Mouse (Mus musculus) stomach, embryonic 14.5 days (tissue): ENCODE measurements around the gene Saa4. TPM values are rescaled to one million over a fixed set of nuclear protein-coding genes. Genes with fewer than 3 reads are reported as not detected.

Experiments
- ATAC-seq: fragments of 200-750 bp; cut with Nextera tagmentation; 2 replicates; pipeline ENCODE4 v1.8.0; 2017; ENCODE audit warnings: low read depth, moderate TSS enrichment; ENCODE audit not compliant: insufficient number of reproducible peaks, insufficient read depth, low FRiP score
- H3K27ac ChIP-seq: fragments of 300-500 bp; sonication (generic); 2 replicates; pipeline ENCODE4 v1.5.1; 2014; ENCODE audit warnings: mild to moderate bottlenecking, low read length, moderate library complexity, mixed read lengths
- H3K27me3 ChIP-seq: fragments of 300-500 bp; sonication (generic); 2 replicates; pipeline ENCODE4 v1.6.1; 2014; ENCODE audit warnings: low read length, control low read depth, mixed read lengths; ENCODE audit not compliant: control insufficient read depth, insufficient read depth
- H3K36me3 ChIP-seq: fragments of 300-500 bp; sonication (generic); 2 replicates; pipeline ENCODE4 v1.6.1; 2014; ENCODE audit warnings: mild to moderate bottlenecking, control low read depth, low read length, moderate library complexity, mixed read lengths; ENCODE audit not compliant: control insufficient read depth, insufficient read depth
- H3K4me1 ChIP-seq: fragments of 300-500 bp; sonication (generic); 2 replicates; pipeline ENCODE4 v1.6.1; 2014; ENCODE audit warnings: low read length, control low read depth, mixed read lengths; ENCODE audit not compliant: control insufficient read depth, insufficient read depth
- H3K4me2 ChIP-seq: fragments of 300-500 bp; sonication (generic); replicated peaks from 2 replicates; pipeline ENCODE4 v1.6.1; 2014; ENCODE audit warnings: low read depth, low read length, control low read depth
- H3K4me3 ChIP-seq: fragments of 300-500 bp; sonication (generic); 2 replicates; pipeline ENCODE4 v1.5.1; 2014; ENCODE audit warnings: low read depth, low read length, control low read depth
- H3K9ac ChIP-seq: fragments of 300-500 bp; sonication (generic); replicated peaks from 2 replicates; pipeline ENCODE4 v1.6.1; 2014; ENCODE audit warnings: low read depth, mild to moderate bottlenecking, control low read depth, low read length, moderate library complexity, mixed read lengths
- H3K9me3 ChIP-seq: fragments of 300-500 bp; sonication (generic); 2 replicates; pipeline ENCODE4 v1.6.1; 2016; ENCODE audit warnings: low read depth, low read length, control low read depth; ENCODE audit not compliant: control insufficient read depth
- WGBS: fragments of 180-500 bp; shearing (Covaris S2); extraction: QIAGEN DNeasy Blood & Tissue Kit; methylation state at CpG from one replicate; pipeline ENCODE4 v1.1.7; 2014; 5-methylcytosine and 5-hydroxymethylcytosine counted together
- polyA plus RNA-seq: library from polyadenylated mRNA; unstranded; fragments of >200 nt; fragmentation: Nextera tagmentation; extraction: Ambion mirVana; gene quantifications from 2 replicates; pipeline ENCODE4 v1.2.1, GENCODE M21; 2014

Saa4 gene
- polyA plus RNA-seq, 1 experiment from 2014 or later = not detected

- no peak overlapping the region for H3K9ac ChIP-seq
- no peak for ATAC-seq
- no peak overlapping the region for H3K4me3 ChIP-seq
Measured at GRCm38 (mm10) chr7:46723354-46723753, 9.0 kb downstream of the Saa4 start.

GRCm38 (mm10) chr7:46720460-46720859 is 11.9 kb downstream of the Saa4 start:
- no peaks in the 10 kb centered on the region for H3K27me3 ChIP-seq
- H3K4me2 ChIP-seq = no peak overlapping the region
- ATAC-seq = no peak
- no peak overlapping the region for H3K27ac ChIP-seq
- no peaks in the 10 kb centered on the region for H3K36me3 ChIP-seq
- no peaks in the 10 kb centered on the region for H3K4me1 ChIP-seq
- 71% methylated on average over 9 of the region's 9 CpGs for WGBS
- no peak overlapping the region for H3K9ac ChIP-seq
- no peak overlapping the region for H3K4me3 ChIP-seq
- H3K9me3 ChIP-seq = no peaks in the 10 kb centered on the region

More at GRCm38 (mm10) chr7:46723354-46723753, 9.0 kb downstream of the Saa4 start:
- no peak overlapping the region for H3K4me2 ChIP-seq
- 94% methylated on average over 6 of the region's 6 CpGs for WGBS
- H3K36me3 ChIP-seq = no peaks in the 10 kb centered on the region
- H3K9me3 ChIP-seq = no peaks in the 10 kb centered on the region
- H3K27me3 ChIP-seq = no peaks in the 10 kb centered on the region
- H3K4me1 ChIP-seq = no peaks in the 10 kb centered on the region
- H3K27ac ChIP-seq = no peak overlapping the region

- H3K4me1 ChIP-seq = no peaks in the 10 kb centered on the region
- H3K36me3 ChIP-seq = no peaks in the 10 kb centered on the region
- no peaks in the 10 kb centered on the region for H3K9me3 ChIP-seq
- no peak overlapping the region for H3K4me3 ChIP-seq
- no peak overlapping the region for H3K4me2 ChIP-seq
- H3K27ac ChIP-seq = no peak overlapping the region
- WGBS = 58% methylated on average over 7 of the region's 7 CpGs
- H3K9ac ChIP-seq = no peak overlapping the region
- 0 out of 2 replicates have a peak, but pooled peaks cover 3% of the 10 kb centered on the region for H3K27me3 ChIP-seq
- ATAC-seq = no peak
Measured at GRCm38 (mm10) chr7:46719526-46719925, 12.9 kb downstream of the Saa4 start.

GRCm38 (mm10) chr7:46718591-46719270 is 13.7 kb downstream of the Saa4 start:
- H3K9me3 ChIP-seq = no peaks in the 10 kb centered on the region
- no peak for ATAC-seq
- H3K4me3 ChIP-seq = no peak overlapping the region
- H3K27me3 ChIP-seq = 0 out of 2 replicates have a peak, but pooled peaks cover 3% of the 10 kb centered on the region
- H3K4me1 ChIP-seq = no peaks in the 10 kb centered on the region
- WGBS = 81% methylated on average over 7 of the region's 7 CpGs
- no peaks in the 10 kb centered on the region for H3K36me3 ChIP-seq
- no peak overlapping the region for H3K9ac ChIP-seq
- H3K27ac ChIP-seq = no peak overlapping the region
- no peak overlapping the region for H3K4me2 ChIP-seq

GRCm38 (mm10) chr7:46716897-46717296 is 15.5 kb downstream of the Saa4 start:
- no peaks in the 10 kb centered on the region for H3K4me1 ChIP-seq
- 40% methylated on average over 5 of the region's 5 CpGs for WGBS
- H3K4me3 ChIP-seq = no peak overlapping the region

GRCm38 (mm10) chr7:46715600-46715999 is 16.8 kb downstream of the Saa4 start, which contains the start of gene Saa3:
TSS of gene Saa3 (minus strand) at chr7:46715700.
- no peak for ATAC-seq
- no peaks in the 10 kb centered on the region for H3K36me3 ChIP-seq
- WGBS = 82% methylated on average over 5 of the region's 5 CpGs

More at GRCm38 (mm10) chr7:46716897-46717296, 15.5 kb downstream of the Saa4 start:
- no peak overlapping the region for H3K9ac ChIP-seq
- H3K27me3 ChIP-seq = 0 out of 2 replicates have a peak, but pooled peaks cover 3% of the 10 kb centered on the region
- H3K4me2 ChIP-seq = no peak overlapping the region
- H3K9me3 ChIP-seq = no peaks in the 10 kb centered on the region
- ATAC-seq = no peak
- no peaks in the 10 kb centered on the region for H3K36me3 ChIP-seq
- no peak overlapping the region for H3K27ac ChIP-seq

GRCm38 (mm10) chr7:46714518-46714917 is 17.9 kb downstream of the Saa4 start:
- no peaks in the 10 kb centered on the region for H3K9me3 ChIP-seq
- 33% methylated on average over 6 of the region's 6 CpGs for WGBS
- H3K36me3 ChIP-seq = no peaks in the 10 kb centered on the region
- ATAC-seq = no peak
- H3K9ac ChIP-seq = no peak overlapping the region
- no peak overlapping the region for H3K4me3 ChIP-seq
- H3K27ac ChIP-seq = no peak overlapping the region
- H3K27me3 ChIP-seq = 0 out of 2 replicates have a peak, but pooled peaks cover 3% of the 10 kb centered on the region
- H3K4me1 ChIP-seq = peaks cover 3% of the 10 kb centered on the region; the same call in 1 of the 2 replicates
- no peak overlapping the region for H3K4me2 ChIP-seq

More at GRCm38 (mm10) chr7:46715600-46715999, 16.8 kb downstream of the Saa4 start, which contains the start of gene Saa3:
- H3K4me3 ChIP-seq = no peak within 1 kb of the TSS
- H3K4me1 ChIP-seq = no peaks in the 10 kb centered on the region
- H3K9me3 ChIP-seq = no peaks in the 10 kb centered on the region
- no peak within 1 kb of the TSS for H3K9ac ChIP-seq
- H3K27ac ChIP-seq = no peak within 1 kb of the TSS
- H3K4me2 ChIP-seq = no peak within 1 kb of the TSS
- H3K27me3 ChIP-seq = 0 out of 2 replicates have a peak, but pooled peaks cover 3% of the 10 kb centered on the region

- H3K9me3 ChIP-seq = no peaks in the 10 kb centered on the region
- WGBS = 66% methylated on average over 6 of the region's 6 CpGs
- peaks cover 4% of the 10 kb centered on the region; the same call in 1 of the 2 replicates for H3K36me3 ChIP-seq
- H3K27ac ChIP-seq = no peak overlapping the region
- H3K9ac ChIP-seq = no peak overlapping the region
- no peak overlapping the region for H3K4me3 ChIP-seq
- H3K4me1 ChIP-seq = peaks cover 6% of the 10 kb centered on the region; the same call in 1 of the 2 replicates
- H3K4me2 ChIP-seq = no peak overlapping the region
- ATAC-seq = no peak
- 0 out of 2 replicates have a peak, but pooled peaks cover 3% of the 10 kb centered on the region for H3K27me3 ChIP-seq
Measured at GRCm38 (mm10) chr7:46712250-46712649, 20.2 kb downstream of the Saa4 start.
